Mouse (Mus musculus): ENCODE results near the gene Fam186a. TPM values are rescaled to one million over a fixed set of nuclear protein-coding genes. Genes with fewer than 3 reads are reported as not detected.
"Not testable (repeated sequence)": the region's sequence is repeated elsewhere in the genome, so short reads cannot be mapped to it uniquely, and the experiment has no call there.

The Fam186a gene
- polyA plus RNA-seq, 1 experiment from 2014 or later, result not detected

- Histone ChIP-seq H3K27ac (peak overlapping the region; percentile 15), H3K4me3 (no peak overlapping the region), H3K4me1 (0 out of 2 replicates have a peak, but pooled peaks cover 2% of the 10 kb centered on the region)
Measured at GRCm38 (mm10) chr15:99890412-99891236, 76.2 kb downstream of the Fam186a start.

GRCm38 (mm10) chr15:99889275-99889874, 77.5 kb downstream of the Fam186a start:
- WGBS (ENCODE audit: insufficient replicate concordance), result 55% methylated on average over 8 of the region's 8 CpGs
- Histone ChIP-seq H3K36me3 (no peaks in the 10 kb centered on the region), H3K4me2 (no peak overlapping the region), H3K4me3 (no peak overlapping the region), H3K9ac (no peak overlapping the region), H3K4me1 (0 out of 2 replicates have a peak, but pooled peaks cover 2% of the 10 kb centered on the region), H3K27ac (no peak overlapping the region), H3K27me3 (replicated peaks) (0 out of 2 replicates have a peak, but pooled peaks cover 4% of the 10 kb centered on the region), H3K9me3 (replicated peaks) (no peaks in the 10 kb centered on the region)
- no peak for ATAC-seq

More at GRCm38 (mm10) chr15:99890412-99891236, 76.2 kb downstream of the Fam186a start:
- no peak overlapping the region for H3K9ac ChIP-seq
- peak overlapping the region; percentile 33 for H3K4me2 ChIP-seq
- no peak for ATAC-seq
- 0 out of 2 replicates have a peak, but pooled peaks cover 4% of the 10 kb centered on the region for H3K27me3 ChIP-seq (replicated peaks)
- no peaks in the 10 kb centered on the region for H3K36me3 ChIP-seq
- H3K9me3 ChIP-seq (replicated peaks), result no peaks in the 10 kb centered on the region
- WGBS (ENCODE audit: insufficient replicate concordance), result 34% methylated on average over 19 of the region's 19 CpGs

- ATAC-seq; H3K27me3 ChIP-seq (replicated peaks); H3K27ac ChIP-seq; H3K36me3 ChIP-seq; H3K9ac ChIP-seq; H3K4me1 ChIP-seq; H3K4me3 ChIP-seq; H3K9me3 ChIP-seq (replicated peaks); H3K4me2 ChIP-seq: not testable (repeated sequence)
- WGBS (ENCODE audit: insufficient replicate concordance), result 81% methylated on average over 2 of the region's 2 CpGs
Measured at GRCm38 (mm10) chr15:99887130-99887529, 79.7 kb downstream of the Fam186a start.

GRCm38 (mm10) chr15:99884038-99884437, 82.8 kb downstream of the Fam186a start:
- H3K36me3 ChIP-seq, result no peaks in the 10 kb centered on the region
- H3K27ac ChIP-seq, result no peak overlapping the region
- WGBS (ENCODE audit: insufficient replicate concordance), result 72% methylated on average over 12 of the region's 12 CpGs
- no peak overlapping the region for H3K4me2 ChIP-seq
- no peak overlapping the region for H3K4me3 ChIP-seq
- no peaks in the 10 kb centered on the region for H3K27me3 ChIP-seq (replicated peaks)
- no peaks in the 10 kb centered on the region for H3K4me1 ChIP-seq
- no peak overlapping the region for H3K9ac ChIP-seq
- ATAC-seq, result no peak
- no peaks in the 10 kb centered on the region for H3K9me3 ChIP-seq (replicated peaks)

- Histone ChIP-seq H3K27me3 (replicated peaks) (peaks cover 16% of the 10 kb centered on the region), H3K36me3 (no peaks in the 10 kb centered on the region), H3K9ac (no peak overlapping the region), H3K4me3 (no peak overlapping the region), H3K9me3 (replicated peaks) (no peaks in the 10 kb centered on the region), H3K4me1 (peaks cover 19% of the 10 kb centered on the region), H3K27ac (no peak overlapping the region), H3K4me2 (no peak overlapping the region)
- WGBS (ENCODE audit: insufficient replicate concordance), result 72% methylated on average over 5 of the region's 5 CpGs
- ATAC-seq, result no peak
Measured at GRCm38 (mm10) chr15:99878541-99878940, 88.3 kb downstream of the Fam186a start.

- H3K4me2 ChIP-seq, result peak within 1 kb of the TSS; percentile 83
- H3K9me3 ChIP-seq (replicated peaks), result no peaks in the 10 kb centered on the region
- H3K9ac ChIP-seq, result peak within 1 kb of the TSS; percentile 5; the same call in 1 of the 2 replicates
- peak within 1 kb of the TSS; percentile 63 for H3K4me3 ChIP-seq
- ATAC-seq, result peak; percentile 88
- peaks cover 19% of the 10 kb centered on the region for H3K4me1 ChIP-seq
- peaks cover 20% of the 10 kb centered on the region for H3K27me3 ChIP-seq (replicated peaks)
- 1% methylated on average over 35 of the region's 38 CpGs for WGBS (ENCODE audit: insufficient replicate concordance)
- H3K36me3 ChIP-seq, result no peaks in the 10 kb centered on the region
- H3K27ac ChIP-seq, result no peak within 1 kb of the TSS
Measured at GRCm38 (mm10) chr15:99875334-99875869, 91.5 kb downstream of the Fam186a start, which contains the start of gene Lima1. Lima1 (minus strand) TSS chr15:99875456.

GRCm38 (mm10) chr15:99874612-99875333, 92.1 kb downstream of the Fam186a start:
- no peaks in the 10 kb centered on the region for H3K36me3 ChIP-seq
- peak overlapping the region; percentile 63 for H3K4me3 ChIP-seq
- ATAC-seq, result peak; percentile 47
- no peak overlapping the region for H3K27ac ChIP-seq
- whole genome bisulfite sequencing (ENCODE audit: insufficient replicate concordance), result 6% methylated on average over 30 of the region's 30 CpGs
- no peaks in the 10 kb centered on the region for H3K9me3 ChIP-seq (replicated peaks)
- H3K4me1 ChIP-seq, result peaks cover 19% of the 10 kb centered on the region
- H3K4me2 ChIP-seq, result peak overlapping the region; percentile 83
- H3K9ac ChIP-seq, result peak overlapping the region; percentile 5; the same call in 1 of the 2 replicates
- H3K27me3 ChIP-seq (replicated peaks), result peaks cover 20% of the 10 kb centered on the region

- no peak overlapping the region for H3K27ac ChIP-seq
- 69% methylated on average over 3 of the region's 3 CpGs for WGBS (ENCODE audit: insufficient replicate concordance)
Measured at GRCm38 (mm10) chr15:99872543-99872942, 94.3 kb downstream of the Fam186a start.

More at GRCm38 (mm10) chr15:99872543-99872942, 94.3 kb downstream of the Fam186a start:
- Histone ChIP-seq H3K9me3 (replicated peaks) (no peaks in the 10 kb centered on the region), H3K4me2 (no peak overlapping the region), H3K4me1 (peaks cover 19% of the 10 kb centered on the region), H3K4me3 (no peak overlapping the region), H3K27me3 (replicated peaks) (peaks cover 22% of the 10 kb centered on the region), H3K36me3 (no peaks in the 10 kb centered on the region), H3K9ac (no peak overlapping the region)
- ATAC-seq, result no peak

Other genes with a start within 250 kb of the Fam186a start
- gene Gpd1, start 249.5 kb downstream of the Fam186a start, polyA plus RNA-seq (2016; fragmentation: Nextera tagmentation; extraction: Ambion mirVana), result 7.5 and 8.0 TPM in 2 replicates
- 98.3 and 98.4 TPM in 2 replicates for gene Cox14, start 241.4 kb downstream of the Fam186a start, polyA plus RNA-seq (2016; fragmentation: Nextera tagmentation; extraction: Ambion mirVana)
- 17.8 and 19.1 TPM in 2 replicates for gene Cers5, start 194.2 kb downstream of the Fam186a start, polyA plus RNA-seq (2016; fragmentation: Nextera tagmentation; extraction: Ambion mirVana)
- gene Lima1, start 91.6 kb downstream of the Fam186a start, polyA plus RNA-seq (2016; fragmentation: Nextera tagmentation; extraction: Ambion mirVana), result 10.6 and 11.0 TPM in 2 replicates
- gene Larp4, start 3.0 kb upstream of the Fam186a start, polyA plus RNA-seq (2016; fragmentation: Nextera tagmentation; extraction: Ambion mirVana), result 33.1 TPM in 2 replicates
- 4.9 and 5.1 TPM in 2 replicates for gene Dip2b, start 71.6 kb upstream of the Fam186a start, polyA plus RNA-seq (2016; fragmentation: Nextera tagmentation; extraction: Ambion mirVana)

All from liver, embryonic 12.5 days (tissue).